8 mouse cellular contexts compared by ENCODE assay signal in genomic region chr7:114276005-114276752, GRCm38 (mm10). TPM values are rescaled to one million over a fixed set of nuclear protein-coding genes. Genes with fewer than 3 reads are reported as not detected.
DNase-seq lines count a peak whose midpoint lies in the region; ATAC-seq lines count a peak whose summit lies in the region.

Psma1 (minus strand) TSS chr7:114276118.

- peak; percentile 85 for ATAC-seq in inflammation-experienced regulatory T-cells, adult 6 months
- ATAC-seq in megakaryocyte-erythroid progenitor cell, adult 5-6 weeks (replicated peaks; ENCODE audit: low FRiP score, low TSS enrichment, poor library complexity, severe bottlenecking), result peak; percentile 95

- intact Hi-C loops in gastrocnemius, postnatal 14 days (cut with DNase I; ENCODE audit: low total_unique reads), result no loop called here
- intact Hi-C loops in left cerebral cortex, postnatal 10 days (cut with DNase I), result loop anchor here (5.0 kb wide), 2 partner anchors 141 to 216 kb away; partner anchors contain the start of gene Pde3b

- DNase-seq in adrenal gland, adult (ENCODE audit: inconsistent age in 2 of 2, low spot score in 1 of 2), result peak; percentile 97 to 98
- peak; percentile 99 for DNase-seq in embryo, embryonic 10.5 days (ENCODE audit: low spot score)
- DNase-seq in gastrocnemius, postnatal 14 days, result peak; percentile 96
- DNase-seq in left cerebral cortex, postnatal 10 days (ENCODE audit: extremely low spot score in 1 of 2, low spot score in 2 of 2), result peak; percentile 96 to 97
- DNase-seq in right cerebral cortex, postnatal 25 days, result peak; percentile 94
- peak; percentile 94 for DNase-seq in urinary bladder, postnatal 4 days (ENCODE audit: low spot score in 2 of 2)

RNA-seq across cellular contexts. Expression of gene Psma1, which starts in this region (rescaled TPM):
- 10 to 100 TPM; 91.5 to 95.0 TPM for total RNA-seq in gastrocnemius, postnatal 14 days (2021)
- polyA plus RNA-seq in inflammation-experienced regulatory T-cells, adult 6 months (2017; shearing (Covaris generic)), result 100 to 1,000 TPM; 227 to 338 (median 255) TPM
- 100 to 1,000 TPM; 138 to 147 TPM for total RNA-seq in left cerebral cortex, postnatal 10 days (2021)
- total RNA-seq in megakaryocyte-erythroid progenitor cell, adult 5-6 weeks (2014; fragmentation: Nextera tagmentation), result 201 and 286 TPM in 2 replicates
- total RNA-seq in megakaryocyte-erythroid progenitor cell, adult 5-6 weeks (2017), result 276 and 352 TPM in 2 replicates

Comparison
In these comparisons a context has a peak if more than half of its experiments do, and no peak if none do; other contexts are left out.
1. Peak in every context shown above with its lines: DNase-seq and ATAC-seq.